ENCODE assay signal across 16 mouse cellular contexts in the genomic region with DNA sequence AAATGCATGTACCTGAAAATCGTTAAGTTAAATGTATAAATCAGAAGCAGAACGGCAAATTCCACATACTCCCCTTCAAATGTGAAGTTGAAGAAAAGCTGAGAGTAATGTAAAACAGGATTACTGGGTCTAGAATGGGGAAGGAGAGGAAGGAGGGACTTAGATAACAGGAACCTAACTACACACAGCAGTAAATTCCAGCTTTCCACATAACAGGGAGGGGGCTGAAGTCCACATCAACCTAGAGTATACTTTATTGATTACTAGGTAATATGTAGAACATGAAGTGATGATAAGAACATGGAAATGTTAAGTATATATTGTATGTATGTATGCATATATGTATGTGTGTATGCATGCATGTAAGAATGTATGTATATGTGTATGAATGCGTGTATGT.
"Had no signal": no experiment of that assay in that cellular context is flagged by ENCODE, and none has a peak within 500 bp of the region (broad histone marks: within the 10 kb centered on the region; RNA-seq: fewer than 3 reads in every experiment).

No protein-coding gene starts in this region.

- H3K4me1 ChIP-seq: neural tube, embryonic 13.5 days; neural tube, embryonic 15.5 days; stomach, embryonic 15.5 days had no signal

- H3K9me3 ChIP-seq: neural tube, embryonic 13.5 days; neural tube, embryonic 15.5 days; stomach, embryonic 15.5 days had no signal

- H3K36me3 ChIP-seq: neural tube, embryonic 13.5 days; neural tube, embryonic 15.5 days; stomach, embryonic 15.5 days had no signal

- H3K4me2 ChIP-seq: neural tube, embryonic 13.5 days; neural tube, embryonic 15.5 days; stomach, embryonic 15.5 days had no signal

- DNase-seq: retina, postnatal 1 day; right cerebral cortex, adult 18-20 months; right cerebral cortex, postnatal 14 days; right cerebral cortex, postnatal 25 days; right cerebral cortex, postnatal 4 days; spleen, adult 18-20 months; thymus, adult 18-20 months; thymus, adult 2 months; thymus, postnatal 14 days; thymus, postnatal 25 days; thymus, postnatal 36 days; thymus, postnatal 4 days had no signal

- H3K27me3 ChIP-seq: neural tube, embryonic 13.5 days; neural tube, embryonic 15.5 days; stomach, embryonic 15.5 days had no signal

- H3K9ac ChIP-seq: neural tube, embryonic 13.5 days; neural tube, embryonic 15.5 days; stomach, embryonic 15.5 days had no signal

- H3K4me3 ChIP-seq: neural tube, embryonic 13.5 days; neural tube, embryonic 15.5 days; stomach, embryonic 15.5 days had no signal

- H3K27ac ChIP-seq: neural tube, embryonic 13.5 days; neural tube, embryonic 15.5 days; stomach, embryonic 15.5 days; stomach, postnatal 0 days had no signal
